Mouse (Mus musculus) adrenal gland, adult 18-20 months (tissue): ENCODE measurements at regions not wholly inside any gene's neighbourhood (a gene's known extent, or its start where the extent isn't known, plus 50 kb on each side); places are given as distances from the start of the nearest gene placed in this dataset.

Experiments
- DNase-seq, 2 experiments: peaks; one replicate each; pipeline ENCODE4 v3.0.0; 2021 to 2022; ENCODE audit warnings: low spot score in 2 of 2

DNA sequence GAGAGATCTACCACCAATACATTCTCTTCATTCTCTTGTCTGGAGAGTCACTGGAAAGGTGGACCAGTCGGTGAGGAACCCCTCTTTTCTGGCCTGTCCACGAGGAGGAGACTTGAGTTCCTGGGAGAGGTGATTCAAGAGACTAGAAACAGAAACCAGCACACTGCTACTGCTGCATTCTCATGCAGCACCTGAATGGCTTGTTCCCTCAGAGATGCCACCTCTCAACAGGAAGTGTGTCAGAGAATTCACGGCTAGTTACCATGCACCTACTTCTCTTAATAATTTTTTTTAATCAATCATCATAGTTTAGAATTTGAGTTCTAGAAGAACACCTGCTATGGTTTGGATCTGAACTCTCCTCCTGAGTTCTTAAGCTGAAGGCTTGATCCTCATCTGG, 52.0 kb upstream of the Dynlrb2 start:
- no peak for DNase-seq

DNA sequence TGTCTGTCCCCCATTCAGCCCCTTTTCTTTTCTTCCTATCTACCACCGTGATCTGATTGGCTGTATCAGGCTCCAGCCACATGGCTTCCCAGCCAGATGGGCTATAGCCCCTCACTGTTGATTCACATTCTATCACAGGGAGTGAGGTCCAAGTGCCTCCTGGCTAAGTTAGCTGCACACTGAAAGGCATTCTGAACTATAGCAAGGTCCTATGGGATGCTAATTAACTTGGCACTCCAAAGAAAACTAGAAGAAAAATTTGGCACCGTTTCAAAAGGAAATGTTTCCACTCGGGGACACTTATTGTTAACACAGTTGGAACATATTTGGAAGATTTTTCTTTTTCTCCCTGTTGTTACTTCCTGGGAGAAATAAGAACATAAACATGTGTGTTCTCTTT, 53.4 kb upstream of the Dynlrb2 start:
- no peak for DNase-seq

DNA sequence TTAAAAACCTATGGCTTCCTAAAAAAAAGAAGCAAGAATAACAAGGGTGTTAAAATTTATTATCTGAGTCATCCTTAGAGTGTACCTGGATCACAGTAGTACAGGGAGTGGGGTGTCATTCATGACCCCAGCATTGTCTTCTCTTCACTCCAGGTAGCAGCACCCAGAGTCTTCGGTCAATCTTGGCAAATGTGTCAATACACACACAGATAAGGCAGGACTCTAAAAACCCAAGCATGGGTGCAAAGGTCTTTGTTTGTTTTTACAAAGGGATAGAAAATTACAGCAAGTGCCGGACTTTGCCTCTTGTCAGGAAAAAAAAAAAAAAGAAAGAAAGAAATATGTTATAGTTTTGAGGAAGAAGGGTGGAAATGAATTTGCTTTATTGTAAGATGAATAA, 57.3 kb upstream of the Dynlrb2 start:
- DNase-seq: no peak

DNA sequence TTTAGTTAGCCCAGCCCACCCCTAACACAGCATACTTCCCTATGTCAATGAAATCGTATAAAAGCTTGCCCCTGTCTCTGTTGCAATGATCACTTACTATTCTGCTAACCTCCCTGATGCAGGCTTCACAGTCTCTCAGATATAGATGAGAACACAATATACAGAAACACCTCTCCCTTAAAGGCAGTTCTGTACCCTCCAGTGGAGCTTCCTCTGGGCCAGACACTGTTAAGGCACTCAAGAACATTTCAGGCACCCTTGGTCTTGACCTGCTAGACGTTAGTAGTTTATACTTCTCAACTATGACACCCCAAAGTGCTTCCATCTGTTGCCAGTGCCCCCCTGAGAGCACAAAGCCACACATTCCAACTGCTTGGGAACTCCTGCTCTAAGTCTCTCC, 61.9 kb upstream of the Dynlrb2 start:
- no peak for DNase-seq

DNA sequence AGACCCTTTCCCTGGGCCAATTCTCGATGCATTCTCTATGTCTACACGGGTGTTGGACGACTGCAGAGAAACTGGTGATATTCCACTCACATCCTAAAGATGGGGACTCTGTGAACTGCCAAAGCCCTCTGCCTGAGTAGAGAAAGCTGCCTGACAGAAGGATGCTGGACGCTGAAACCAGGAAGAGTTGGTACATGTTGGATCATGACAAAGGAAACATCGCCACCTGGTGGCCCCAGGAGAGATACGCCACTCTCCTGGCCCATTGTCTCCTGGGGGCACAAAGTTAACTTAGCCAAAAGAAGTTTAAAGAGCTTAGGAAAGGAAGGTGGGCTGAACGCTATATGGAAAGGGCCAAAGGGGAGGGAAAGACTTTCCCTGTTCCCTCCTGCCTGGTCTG, 65.9 kb upstream of the Dynlrb2 start:
- DNase-seq: peak; percentile 66 to 72

DNA sequence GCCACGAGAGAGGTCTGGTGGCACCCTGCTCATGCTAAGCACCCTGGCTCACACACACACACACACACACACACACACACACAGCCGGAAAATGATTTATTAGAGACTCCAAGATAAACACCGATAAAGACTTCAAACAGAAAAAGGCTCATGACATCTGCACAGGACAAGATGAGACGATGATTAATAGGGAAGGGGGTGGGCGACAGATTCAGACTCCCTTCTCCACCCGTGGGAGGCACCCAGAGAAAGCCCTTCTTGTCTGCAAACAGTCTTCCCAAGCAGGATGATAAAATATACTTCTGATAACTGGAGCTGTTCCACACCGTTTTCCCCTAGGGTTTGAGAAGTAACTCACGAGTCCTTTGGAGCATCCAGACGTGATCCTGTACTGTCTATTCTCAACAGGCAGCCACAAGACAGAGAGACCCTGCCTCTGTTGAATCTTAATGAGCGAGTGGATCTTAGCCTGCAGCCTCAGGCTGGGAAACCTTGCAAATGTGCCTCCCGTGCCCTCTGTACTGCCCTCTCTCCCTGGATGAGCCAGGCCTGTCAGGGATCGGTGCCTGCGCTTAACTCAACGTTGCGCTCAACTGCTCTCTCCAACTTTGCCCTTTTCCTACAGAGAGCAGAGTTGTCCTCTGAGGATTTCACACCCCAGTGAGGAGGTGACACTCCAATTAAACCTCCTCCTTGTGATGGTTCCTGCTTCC, 69.3 kb upstream of the Dynlrb2 start:
- DNase-seq: no peak

DNA sequence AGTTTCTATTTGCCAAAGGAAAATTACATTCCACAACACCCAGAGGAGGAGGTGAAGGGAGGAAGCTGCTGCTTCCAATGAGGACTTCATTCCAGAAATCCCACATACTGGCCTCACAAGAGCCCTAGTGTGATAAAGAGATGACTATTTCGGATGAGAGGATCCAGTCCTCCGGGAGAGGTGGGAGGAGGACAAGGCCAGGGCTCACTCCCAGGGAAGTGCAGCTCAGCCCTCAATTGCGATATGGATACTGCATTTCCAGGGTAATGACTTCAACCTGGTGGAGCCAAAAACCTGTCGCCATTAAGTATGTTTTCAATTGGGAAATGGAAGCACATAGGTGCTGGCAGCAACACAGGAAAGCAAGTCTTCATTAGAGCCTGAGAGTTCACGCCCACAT, 74.7 kb upstream of the Dynlrb2 start:
- no peak for DNase-seq

DNA sequence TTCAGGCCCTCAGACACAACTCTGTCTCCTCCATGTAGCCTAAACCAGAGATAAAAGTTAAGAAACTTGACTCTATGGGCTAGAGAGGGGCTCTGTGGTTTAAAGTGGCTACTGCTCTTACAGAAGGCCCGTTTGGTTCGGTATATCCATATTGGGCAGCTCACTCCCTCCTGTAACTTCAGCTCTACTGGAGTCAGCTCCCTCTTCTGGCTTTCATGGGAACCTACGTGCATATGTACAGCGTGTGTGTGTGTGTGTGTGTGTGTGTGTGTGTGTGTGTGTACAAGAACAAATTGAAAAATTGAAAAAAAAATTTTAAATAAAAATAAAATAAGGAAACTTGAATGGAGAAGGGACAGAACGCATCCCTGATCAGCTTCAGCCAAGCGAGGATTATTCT, 75.1 kb upstream of the Dynlrb2 start:
- no peak for DNase-seq

DNA sequence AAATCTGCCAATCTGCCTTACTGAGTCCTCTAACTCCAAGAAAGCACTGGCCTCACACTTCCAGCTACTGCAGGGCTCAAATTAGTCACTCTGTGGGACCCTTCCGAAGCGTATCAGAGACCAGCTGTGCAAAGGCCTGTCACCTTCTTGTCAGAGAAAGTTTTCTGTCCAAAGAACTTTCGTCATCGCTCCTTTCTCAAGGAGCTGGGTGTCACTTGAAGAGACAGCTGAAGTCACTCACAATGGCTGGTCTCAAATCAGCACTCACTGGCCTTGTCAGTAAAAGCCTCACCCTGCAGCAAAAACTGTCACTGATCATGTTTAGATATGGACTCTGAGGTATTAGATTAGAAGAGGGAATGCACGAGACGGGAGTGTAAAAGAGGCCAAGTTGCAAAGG, 81.9 kb upstream of the Dynlrb2 start:
- no peak for DNase-seq

DNA sequence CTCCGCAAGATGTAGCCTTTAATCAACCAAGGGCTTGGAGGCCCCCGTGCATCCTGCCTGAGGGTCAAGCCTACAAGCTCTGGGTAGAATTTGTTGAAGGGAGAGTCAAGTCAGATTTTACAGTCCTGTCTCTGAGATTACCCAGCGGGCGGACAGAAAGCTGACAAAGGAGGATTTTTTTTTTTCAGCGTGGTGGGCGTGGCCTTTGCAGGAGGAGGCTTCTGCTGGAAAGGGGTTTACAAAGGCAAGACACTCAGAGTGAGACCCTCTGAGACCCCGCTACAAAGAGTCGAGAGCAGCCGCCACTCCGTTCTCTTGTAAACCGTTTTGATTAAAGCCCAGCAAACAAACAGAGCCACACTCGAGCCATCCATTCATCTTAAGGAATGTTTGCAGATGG, 92.1 kb upstream of the Dynlrb2 start:
- DNase-seq: no peak

DNA sequence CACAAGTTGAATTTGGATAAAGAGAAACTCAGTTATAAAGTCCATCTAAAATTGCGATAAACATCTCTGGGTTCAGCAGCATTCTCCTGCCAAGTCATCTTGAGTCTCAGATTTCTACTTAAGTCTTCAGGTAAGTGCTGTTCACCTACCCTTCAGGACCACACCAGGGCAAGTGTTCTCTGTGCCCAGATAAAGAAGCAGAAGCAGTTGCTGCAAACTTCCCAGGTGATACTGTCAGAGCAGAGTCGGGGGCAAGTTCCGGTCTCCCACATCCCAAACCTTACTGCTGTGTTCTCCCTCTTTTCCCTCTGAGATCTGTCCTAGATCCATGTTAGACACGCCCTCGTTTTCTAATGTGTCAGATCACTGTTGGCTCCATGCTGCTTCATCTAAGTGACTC, 94.7 kb upstream of the Dynlrb2 start:
- no peak for DNase-seq

DNA sequence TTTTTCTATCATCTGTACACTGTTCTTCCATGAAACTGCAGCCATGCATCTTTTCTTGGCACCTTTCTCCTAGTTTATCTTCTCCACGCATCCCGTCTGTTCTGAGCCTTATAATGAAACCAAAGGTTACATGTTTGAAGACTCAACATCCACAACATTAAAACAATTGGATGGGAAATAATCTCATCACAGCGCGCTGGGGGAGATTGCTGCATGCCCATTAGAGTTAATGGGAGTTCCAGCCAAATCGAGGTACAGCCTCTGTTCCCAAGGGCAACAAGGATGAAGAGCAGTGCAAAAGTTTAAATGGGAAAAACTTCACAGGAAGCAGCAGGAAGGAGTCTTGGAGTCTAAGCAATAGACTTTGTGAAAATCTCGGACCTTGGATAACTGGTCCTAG, 95.8 kb upstream of the Dynlrb2 start:
- no peak for DNase-seq

DNA sequence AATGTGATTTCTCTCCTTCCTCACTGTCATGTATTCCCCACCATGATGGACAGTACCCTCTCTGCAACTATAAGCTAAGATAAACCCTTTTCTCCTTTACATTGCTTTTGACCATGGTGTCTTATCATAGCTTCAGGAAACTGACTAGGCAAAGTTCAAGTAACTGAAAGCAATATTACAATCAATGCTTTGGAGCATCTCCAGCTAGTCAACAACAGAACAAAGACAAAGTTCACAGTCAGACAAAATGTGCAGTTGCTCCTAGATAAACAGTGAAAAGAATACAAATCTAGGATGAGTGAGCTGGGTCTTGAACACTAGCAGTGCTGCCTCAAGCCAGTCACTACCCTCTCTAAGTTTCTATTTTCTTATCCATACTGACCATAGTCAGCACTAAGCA, 100.2 kb upstream of the Dynlrb2 start:
- no peak for DNase-seq

DNA sequence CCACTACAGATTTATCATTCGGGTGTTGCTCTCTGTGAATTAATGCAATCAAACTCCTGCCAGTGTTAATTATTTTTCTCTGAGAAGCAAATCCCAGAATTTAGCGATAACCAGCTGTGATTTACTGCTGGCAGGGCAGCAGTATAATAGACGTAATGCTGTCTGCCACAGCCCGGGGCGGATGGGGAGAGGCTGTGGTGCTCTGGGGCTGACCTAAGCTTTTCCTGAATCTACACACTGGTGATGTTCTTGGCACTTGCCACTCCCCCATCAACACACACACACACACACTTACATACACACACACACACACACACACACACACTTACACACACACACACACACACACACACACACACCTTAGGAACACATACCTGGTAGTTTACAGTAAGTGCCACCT, 101.4 kb upstream of the Dynlrb2 start:
- no peak for DNase-seq

DNA sequence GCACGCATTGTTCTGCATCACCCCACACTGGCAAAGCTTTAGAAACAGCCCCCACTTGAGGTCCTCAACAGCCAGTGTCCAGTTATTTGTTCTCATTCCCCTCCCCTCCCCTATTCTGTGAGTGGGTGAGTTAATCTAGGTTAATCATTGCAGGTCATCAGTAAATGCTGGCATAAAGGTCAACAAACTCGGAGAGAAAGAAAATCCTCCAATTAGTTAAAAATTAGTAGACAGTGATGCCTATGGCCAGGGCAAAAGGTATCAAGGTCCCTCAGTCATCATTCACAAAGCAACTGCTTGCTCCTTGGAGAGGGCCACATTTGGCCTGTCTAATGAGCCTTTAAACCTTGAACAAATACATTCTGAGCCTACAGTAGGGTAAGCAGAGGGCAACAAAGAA, 105.3 kb upstream of the Dynlrb2 start:
- DNase-seq: no peak

DNA sequence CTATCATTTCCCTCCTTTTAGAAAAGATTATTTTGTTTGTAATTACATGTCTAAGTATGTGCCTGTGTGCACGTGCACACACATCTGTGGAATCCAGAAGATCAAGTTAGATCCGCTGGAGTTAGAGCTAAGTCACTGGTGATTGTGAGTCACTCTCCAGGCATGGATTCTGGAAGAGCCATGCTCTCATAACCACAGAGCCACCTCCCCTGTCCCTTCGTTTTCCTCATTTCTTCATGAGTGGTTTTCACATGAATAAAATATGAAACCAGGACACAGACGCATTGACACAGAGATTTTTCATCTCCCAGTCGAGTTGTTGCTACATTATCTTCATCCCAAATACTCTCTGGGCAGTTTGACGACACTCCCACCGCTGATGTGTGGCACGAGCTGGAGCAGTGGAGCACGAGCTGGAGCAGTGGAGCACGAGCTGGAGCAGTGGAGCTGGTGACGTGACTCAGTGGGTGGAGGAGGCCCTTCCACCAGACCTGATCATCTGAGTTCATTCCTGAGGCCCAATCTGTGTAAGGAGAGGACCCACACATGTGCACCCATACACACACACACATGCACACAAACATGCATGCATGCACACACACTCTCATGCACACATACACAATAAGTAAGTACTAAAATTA, 106.1 kb upstream of the Dynlrb2 start:
- DNase-seq: no peak

DNA sequence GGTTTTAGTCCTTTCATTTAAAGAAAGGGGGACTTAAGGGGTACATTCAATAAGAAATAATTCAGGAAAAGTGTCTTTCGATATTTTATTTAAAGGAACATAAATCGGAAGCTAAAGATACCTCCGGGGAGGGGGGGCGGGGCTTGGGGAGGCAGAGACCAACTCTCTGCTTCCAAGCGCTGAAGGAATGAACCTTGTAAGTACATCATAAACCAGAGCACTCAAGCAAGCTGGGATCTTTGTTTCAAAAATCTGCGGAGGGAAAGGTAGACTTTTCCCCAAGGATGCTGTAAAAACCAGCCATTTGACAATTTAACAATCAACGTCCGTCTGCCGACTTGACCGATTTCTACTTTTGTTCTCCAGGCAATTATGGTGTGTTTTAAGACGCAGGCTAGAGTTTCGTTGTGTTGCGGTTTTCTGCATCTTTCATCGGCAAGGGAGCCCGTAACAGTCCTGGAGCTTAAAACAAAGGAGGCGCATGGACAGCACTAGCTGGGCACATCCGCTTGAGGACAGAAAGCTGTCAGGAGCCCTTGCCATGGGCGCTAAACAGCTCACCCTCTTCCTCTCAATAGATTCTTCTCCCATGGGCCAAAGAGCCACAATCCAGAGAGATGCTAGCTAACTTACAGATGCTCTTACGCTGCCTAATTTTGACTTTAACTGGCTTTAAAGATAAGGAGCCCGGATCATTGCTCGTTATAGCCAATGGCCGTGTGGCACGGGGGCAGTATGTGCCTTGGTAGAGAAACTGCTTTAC, 119.4 kb upstream of the Dynlrb2 start:
- DNase-seq: no peak

DNA sequence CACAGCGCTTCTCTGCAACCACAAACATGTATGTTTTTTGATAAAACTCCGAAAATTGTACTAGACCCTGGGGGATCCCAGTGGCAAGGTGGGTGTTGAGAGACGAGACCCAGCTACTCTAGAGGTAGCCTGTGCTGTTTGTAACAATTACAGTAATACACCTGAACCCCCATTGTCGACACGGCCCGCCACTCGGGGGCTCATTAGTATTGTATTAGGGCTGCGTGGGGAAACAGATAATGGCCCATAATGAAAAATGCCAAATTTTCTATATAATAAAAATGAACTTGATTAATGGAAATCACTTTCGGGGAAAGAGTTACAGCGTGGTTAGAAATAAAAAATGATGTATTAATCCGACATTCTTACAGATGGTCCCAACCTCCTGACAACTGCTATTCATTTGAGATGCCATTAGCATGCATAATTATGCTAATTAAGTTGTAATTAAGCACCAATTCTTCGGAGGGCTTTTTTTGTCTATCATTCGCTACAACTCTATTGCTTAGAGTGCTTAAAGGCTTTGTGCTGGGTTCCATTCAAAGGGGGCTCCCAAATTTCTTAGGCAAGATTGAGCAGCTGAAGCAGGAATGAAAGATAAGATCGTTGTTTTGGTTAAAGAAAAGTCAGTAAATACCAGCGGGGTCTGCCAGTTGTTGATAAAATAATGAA, 120.2 kb upstream of the Dynlrb2 start:
- DNase-seq: no peak

DNA sequence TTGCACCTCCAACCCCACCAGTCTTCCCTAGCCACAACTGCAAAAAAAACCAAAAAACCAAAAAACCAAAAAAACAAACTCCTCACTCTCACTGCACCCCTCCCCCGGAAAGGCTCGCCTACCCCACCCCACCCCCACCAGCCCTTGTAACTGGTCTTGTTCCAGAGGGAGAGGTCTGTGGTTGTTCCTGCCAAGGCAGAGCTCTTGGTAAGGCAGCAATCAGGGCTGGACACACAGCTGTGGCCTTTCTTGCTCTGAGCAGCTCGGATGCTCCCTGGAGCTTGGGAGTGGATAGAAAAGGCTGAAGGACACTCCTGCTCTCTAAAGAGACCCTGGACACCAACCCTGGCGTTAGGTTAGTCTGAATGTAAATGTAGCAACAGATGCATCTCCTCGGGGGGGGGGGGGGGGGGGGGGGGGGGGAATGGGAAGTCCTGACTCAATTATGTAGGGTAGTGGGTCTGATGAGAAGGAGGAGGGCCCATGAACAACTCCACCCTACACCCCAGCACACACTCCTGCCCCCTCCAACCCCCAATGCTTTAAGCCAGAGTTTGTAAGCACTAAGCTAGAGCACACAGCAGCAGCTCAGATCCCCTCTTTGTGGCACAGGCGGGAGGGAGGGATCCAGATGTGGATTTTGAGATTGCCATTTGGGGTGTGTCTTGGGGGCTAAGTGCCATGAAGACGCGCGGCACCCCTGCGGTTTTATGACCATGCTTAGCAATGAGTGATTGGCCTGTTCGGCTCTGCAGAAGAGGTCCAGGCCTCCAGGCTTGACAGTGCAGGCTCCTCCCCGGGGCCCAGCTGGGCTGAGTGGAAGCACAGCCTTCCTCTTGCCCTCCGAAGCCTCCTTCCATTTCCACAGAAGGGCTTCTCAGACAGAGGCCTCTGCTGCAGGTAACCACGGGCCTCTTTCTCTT, 121.0 kb upstream of the Dynlrb2 start:
- no peak for DNase-seq

DNA sequence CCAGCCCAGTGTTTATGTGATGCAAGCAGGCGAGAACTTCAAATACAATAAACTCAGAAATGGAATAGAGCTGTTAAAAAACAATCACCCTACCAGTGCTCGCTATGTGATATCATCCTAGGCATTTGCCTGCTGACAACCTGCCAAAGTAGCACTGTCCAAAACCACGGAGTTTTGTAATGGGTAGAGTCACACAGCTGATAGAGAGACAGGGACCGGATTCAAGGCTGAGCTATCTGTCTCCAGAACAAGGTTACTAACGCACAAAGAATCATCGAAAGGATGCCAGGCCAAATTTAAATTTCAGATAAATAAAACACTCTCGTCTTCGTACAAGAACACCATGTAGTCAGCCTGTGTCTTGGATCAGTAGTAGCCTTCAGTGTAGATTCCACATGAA, 121.7 kb upstream of the Dynlrb2 start:
- DNase-seq: peak in 1 of 2 experiments; percentile 28

DNA sequence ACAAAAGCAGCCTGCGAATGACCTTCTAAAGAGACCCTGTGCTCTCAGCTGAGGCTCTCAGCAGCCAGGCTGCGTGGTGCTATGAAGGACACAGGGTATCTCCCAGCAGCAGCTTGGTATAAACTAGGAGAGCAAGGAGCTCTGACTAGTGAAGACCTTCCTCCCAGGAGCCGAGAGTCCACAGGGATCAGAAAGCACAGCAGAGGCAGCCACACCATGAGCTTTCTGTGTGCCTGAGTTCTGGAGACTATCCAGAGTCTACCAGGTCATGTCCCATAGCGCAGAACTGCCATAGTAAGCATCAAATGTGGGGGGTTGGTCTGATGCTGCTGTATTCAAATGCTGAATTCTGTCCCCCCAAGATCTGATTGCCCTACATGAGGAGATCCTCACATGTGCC, 124.2 kb upstream of the Dynlrb2 start:
- DNase-seq: no peak
